In the genomic region with DNA sequence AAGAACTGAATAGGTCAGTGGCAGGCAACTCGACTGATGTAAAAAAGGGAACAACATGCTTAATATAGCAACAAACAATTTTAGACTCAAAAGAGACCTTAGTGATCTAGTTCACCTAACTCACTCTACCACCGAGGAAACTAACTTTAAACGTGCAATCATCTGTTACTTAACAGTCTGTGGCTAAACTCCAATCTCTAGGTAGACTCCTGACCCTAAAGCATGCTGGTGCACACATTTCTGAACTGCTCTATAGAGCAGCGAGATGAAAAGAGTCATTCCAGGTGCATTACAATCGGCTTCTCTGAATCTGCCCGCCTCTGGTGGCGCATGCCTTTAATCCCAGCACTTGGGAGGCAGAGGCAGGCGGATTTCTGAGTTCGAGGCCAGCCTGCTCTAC, we compare ENCODE assay signal across 24 mouse cellular contexts. TPM values are rescaled to one million over a fixed set of nuclear protein-coding genes. Genes with fewer than 3 reads are reported as not detected.
DNase-seq lines count a peak whose midpoint lies in the region; ATAC-seq and TF ChIP-seq lines count a peak whose summit lies in the region.
"Had no signal": no experiment of that assay in that cellular context is flagged by ENCODE, and none has a peak within 500 bp of the region (broad histone marks: within the 10 kb centered on the region; RNA-seq: fewer than 3 reads in every experiment).

No protein-coding gene starts in this region.

- H3K9me3 ChIP-seq in heart, postnatal 0 days (replicated peaks; ENCODE audit: control insufficient read depth, low read length) = no peaks in the 10 kb centered on the region
- no peaks in the 10 kb centered on the region for H3K9me3 ChIP-seq in lung, postnatal 0 days (ENCODE audit: low read length)
- H3K9me3 ChIP-seq: embryonic facial prominence, embryonic 10.5 days; forebrain, embryonic 12.5 days; G1E; hindbrain, embryonic 12.5 days; kidney, embryonic 15.5 days; limb, embryonic 13.5 days; lung, embryonic 15.5 days; midbrain, embryonic 12.5 days; neural tube, embryonic 13.5 days had no signal

- no peaks in the 10 kb centered on the region for H3K36me3 ChIP-seq in heart, postnatal 0 days (replicated peaks; ENCODE audit: control insufficient read depth, insufficient read depth, low read length)
- H3K36me3 ChIP-seq in lung, postnatal 0 days (ENCODE audit: insufficient read depth, low read length) = no peaks in the 10 kb centered on the region
- H3K36me3 ChIP-seq: forebrain, embryonic 12.5 days; hindbrain, embryonic 12.5 days; kidney, embryonic 15.5 days; lung, embryonic 15.5 days had no signal

- no peak overlapping the region for H3K9ac ChIP-seq in heart, postnatal 0 days (replicated peaks; ENCODE audit: low read depth, low read length)
- no peak overlapping the region for H3K9ac ChIP-seq in lung, postnatal 0 days (replicated peaks; ENCODE audit: low read depth)
- H3K9ac ChIP-seq: forebrain, embryonic 12.5 days; hindbrain, embryonic 12.5 days; kidney, embryonic 15.5 days; limb, embryonic 13.5 days; lung, embryonic 15.5 days; midbrain, embryonic 12.5 days; neural tube, embryonic 13.5 days had no signal

- no peak for TF ChIP-seq POLR2A in cerebellum, adult 2 months (IDR thresholded peaks at IDR 0.05; ENCODE audit: borderline replicate concordance, insufficient read depth, low read length)

- no peaks in the 10 kb centered on the region for H3K27me3 ChIP-seq in cerebellum, adult 2 months (ENCODE audit: control insufficient read depth, insufficient read depth, low read length)
- H3K27me3 ChIP-seq in heart, postnatal 0 days (ENCODE audit: control insufficient read depth, insufficient read depth, low read length) = no peaks in the 10 kb centered on the region
- no peaks in the 10 kb centered on the region for H3K27me3 ChIP-seq in lung, postnatal 0 days (replicated peaks; ENCODE audit: insufficient read depth, low read length)
- H3K27me3 ChIP-seq: forebrain, embryonic 12.5 days; hindbrain, embryonic 12.5 days; kidney, embryonic 15.5 days; limb, embryonic 13.5 days; lung, embryonic 15.5 days; midbrain, embryonic 12.5 days; neural tube, embryonic 13.5 days had no signal

- TF ChIP-seq EP300 in heart, postnatal 0 days (IDR thresholded peaks at IDR 0.05; ENCODE audit: low read depth) = no peak
- TF ChIP-seq EP300 in lung, postnatal 0 days (IDR thresholded peaks at IDR 0.05) = no peak

- no peak for TF ChIP-seq CTCF in cerebellum, adult 2 months (IDR thresholded peaks at IDR 0.05; ENCODE audit: borderline replicate concordance, insufficient read depth, low read depth, low read length)
- TF ChIP-seq CTCF in heart, postnatal 0 days (IDR thresholded peaks at IDR 0.05; ENCODE audit: low read depth) = no peak
- TF ChIP-seq CTCF in lung, postnatal 0 days (IDR thresholded peaks at IDR 0.05) = no peak

- DNase-seq in cerebellum, adult 2 months = no peak
- DNase-seq in cerebellum, adult 11 months = no peak
- no peak for DNase-seq in heart, postnatal 0 days (ENCODE audit: low spot score)
- DNase-seq in heart, adult 18-20 months = no peak
- DNase-seq in lung, postnatal 0 days (ENCODE audit: low spot score) = no peak
- DNase-seq in lung, postnatal 14 days = no peak
- DNase-seq in adrenal gland, adult 2 months = no peak
- DNase-seq: adrenal gland, postnatal 25 days; cerebellum, adult 9-10 months; gastrocnemius, postnatal 10 days; heart, postnatal 14 days; kidney, postnatal 4 days; thymus, postnatal 36 days had no signal

- 54% methylated on average over 9 of the region's 9 CpGs for WGBS in cerebellum, adult 2 months
- 56% methylated on average over 9 of the region's 9 CpGs for WGBS in heart, postnatal 0 days
- WGBS in lung, postnatal 0 days = 74% methylated on average over 9 of the region's 9 CpGs

- peaks cover 38% of the 10 kb centered on the region for H3K4me1 ChIP-seq in cerebellum, adult 2 months (ENCODE audit: control insufficient read depth, insufficient read depth, low read length)
- peaks cover 31% of the 10 kb centered on the region for H3K4me1 ChIP-seq in heart, postnatal 0 days (ENCODE audit: control insufficient read depth, insufficient read depth)
- peaks cover 25% of the 10 kb centered on the region for H3K4me1 ChIP-seq in lung, postnatal 0 days (ENCODE audit: insufficient read depth, low read depth, low read length)

- no peak for ATAC-seq in heart, postnatal 0 days (ENCODE audit: insufficient read depth, low read depth)
- ATAC-seq in lung, postnatal 0 days = no peak
- no peak for ATAC-seq in megakaryocyte-erythroid progenitor cell, adult 5-6 weeks (replicated peaks; ENCODE audit: low FRiP score, low TSS enrichment, poor library complexity, severe bottlenecking)
- ATAC-seq: inflammation-experienced regulatory T-cells, adult 6 months had no signal

- peak overlapping the region; percentile 40; the same call in 1 of the 2 replicates for H3K27ac ChIP-seq in cerebellum, adult 2 months (ENCODE audit: insufficient read depth, low read length)
- H3K27ac ChIP-seq in heart, postnatal 0 days (ENCODE audit: low read depth) = peak overlapping the region; percentile 69
- peak overlapping the region; percentile 40 for H3K27ac ChIP-seq in lung, postnatal 0 days (ENCODE audit: low read length)
- H3K27ac ChIP-seq: embryonic facial prominence, embryonic 10.5 days; forebrain, embryonic 12.5 days; hindbrain, embryonic 12.5 days; kidney, embryonic 15.5 days; limb, embryonic 13.5 days; midbrain, embryonic 12.5 days; neural tube, embryonic 13.5 days had no signal

- H3K4me2 ChIP-seq in heart, postnatal 0 days (ENCODE audit: low read depth, low read length) = no peak overlapping the region
- no peak overlapping the region for H3K4me2 ChIP-seq in lung, postnatal 0 days (replicated peaks; ENCODE audit: low read depth, low read length)
- H3K4me2 ChIP-seq: forebrain, embryonic 12.5 days; hindbrain, embryonic 12.5 days; kidney, embryonic 15.5 days; limb, embryonic 13.5 days; lung, embryonic 15.5 days; midbrain, embryonic 12.5 days; neural tube, embryonic 13.5 days had no signal

- no peak overlapping the region for H3K4me3 ChIP-seq in cerebellum, adult 2 months (replicated peaks; ENCODE audit: insufficient read depth, low read depth, low read length)
- H3K4me3 ChIP-seq in heart, postnatal 0 days (ENCODE audit: low read depth, low read length) = no peak overlapping the region
- H3K4me3 ChIP-seq in lung, postnatal 0 days (ENCODE audit: low read depth, low read length) = no peak overlapping the region
- H3K4me3 ChIP-seq: embryonic facial prominence, embryonic 10.5 days; forebrain, embryonic 12.5 days; hindbrain, embryonic 12.5 days; kidney, embryonic 15.5 days; limb, embryonic 13.5 days; lung, embryonic 15.5 days; midbrain, embryonic 12.5 days; neural tube, embryonic 13.5 days had no signal

RNA-seq across cellular contexts. Expression of a gene that starts 8.7 kb away (rescaled TPM):
- polyA plus RNA-seq in cerebellum, adult 2 months (2012; rRNA removed) = 117 and 128 TPM in 2 replicates
- total RNA-seq in heart, postnatal 0 days (2014; rRNA removed; ENCODE audit: low replicate concordance) = 65.2 and 70.0 TPM in 2 replicates
- polyA plus RNA-seq in heart, postnatal 0 days (2015; fragmentation: Nextera tagmentation; extraction: Ambion mirVana) = 41.4 and 44.1 TPM in 2 replicates
- total RNA-seq in heart, adult 18-20 months (2021) = 100 to 1,000 TPM; 173 to 179 TPM
- 38.0 and 43.7 TPM in 2 replicates for polyA plus RNA-seq in lung, postnatal 0 days (2015; fragmentation: Nextera tagmentation; extraction: Ambion mirVana)
- 45.2 and 52.4 TPM in 2 replicates for total RNA-seq in megakaryocyte-erythroid progenitor cell, adult 5-6 weeks (2014; fragmentation: Nextera tagmentation)
- 45.0 and 64.8 TPM in 2 replicates for total RNA-seq in megakaryocyte-erythroid progenitor cell, adult 5-6 weeks (2017)
- total RNA-seq in adrenal gland, adult 2 months (2021) = 10 to 100 TPM; 82.3 TPM
- polyA plus RNA-seq in adrenal gland, adult 2 months (2012; rRNA removed) = 19.4 and 32.0 TPM in 2 replicates

RNA-seq across cellular contexts. Expression of a gene that starts 45.2 kb away (rescaled TPM):
- 60.4 and 63.5 TPM in 2 replicates for polyA plus RNA-seq in cerebellum, adult 2 months (2012; rRNA removed)
- total RNA-seq in heart, postnatal 0 days (2014; rRNA removed; ENCODE audit: low replicate concordance) = 11.8 and 30.8 TPM in 2 replicates
- 31.3 and 31.8 TPM in 2 replicates for polyA plus RNA-seq in heart, postnatal 0 days (2015; fragmentation: Nextera tagmentation; extraction: Ambion mirVana)
- 10 to 100 TPM; 17.3 to 22.0 TPM for total RNA-seq in heart, adult 18-20 months (2021)
- 31.6 and 37.7 TPM in 2 replicates for polyA plus RNA-seq in lung, postnatal 0 days (2015; fragmentation: Nextera tagmentation; extraction: Ambion mirVana)
- 55.3 and 79.3 TPM in 2 replicates for total RNA-seq in megakaryocyte-erythroid progenitor cell, adult 5-6 weeks (2014; fragmentation: Nextera tagmentation)
- total RNA-seq in megakaryocyte-erythroid progenitor cell, adult 5-6 weeks (2017) = 59.3 and 167 TPM in 2 replicates
- 10 to 100 TPM; 40.6 to 43.1 TPM for total RNA-seq in adrenal gland, adult 2 months (2021)
- polyA plus RNA-seq in adrenal gland, adult 2 months (2012; rRNA removed) = 21.3 and 21.7 TPM in 2 replicates
